Mouse (Mus musculus): ENCODE measurements around the gene Vamp8.
A peak's percentile ranks its signal among the peaks of the same experiment; 100 is the strongest.

The Vamp8 gene

GRCm38 (mm10) chr6:72389941-72390771 lies at the start of gene Vamp8:
Gene Vamp8 (minus strand): TSS chr6:72390703.
- H3K36me3 ChIP-seq (ENCODE audit: control insufficient read depth, insufficient read depth, low read length, poor library complexity, severe bottlenecking), result peaks cover 7% of the 10 kb centered on the region
- no peaks in the 10 kb centered on the region for H3K27me3 ChIP-seq (ENCODE audit: control insufficient read depth, insufficient read depth, low read length, poor library complexity, severe bottlenecking)
- DNase-seq (ENCODE audit: low read depth, low spot score), result peak; percentile 73

GRCm38 (mm10) chr6:72439355-72440185 lies 49.1 kb upstream of the Vamp8 start, which contains the start of gene Mat2a:
Gene Mat2a (minus strand): TSS chr6:72439558.
- H3K27me3 ChIP-seq (ENCODE audit: control insufficient read depth, insufficient read depth, low read length, poor library complexity, severe bottlenecking), result no peaks in the 10 kb centered on the region
- H3K36me3 ChIP-seq (ENCODE audit: control insufficient read depth, insufficient read depth, low read length, poor library complexity, severe bottlenecking), result peaks cover 4% of the 10 kb centered on the region
- DNase-seq (ENCODE audit: low read depth, low spot score), result peak; percentile 93

- no peaks in the 10 kb centered on the region for H3K27me3 ChIP-seq (ENCODE audit: control insufficient read depth, insufficient read depth, low read length, poor library complexity, severe bottlenecking)
- peak; percentile 91 for DNase-seq (ENCODE audit: low read depth, low spot score)
- peaks cover 6% of the 10 kb centered on the region for H3K36me3 ChIP-seq (ENCODE audit: control insufficient read depth, insufficient read depth, low read length, poor library complexity, severe bottlenecking)
Observed at GRCm38 (mm10) chr6:72438862-72439354, 48.4 kb upstream of the Vamp8 start.

- H3K27me3 ChIP-seq (ENCODE audit: control insufficient read depth, insufficient read depth, low read length, poor library complexity, severe bottlenecking), result no peaks in the 10 kb centered on the region
- DNase-seq (ENCODE audit: low read depth, low spot score), result no peak
- H3K36me3 ChIP-seq (ENCODE audit: control insufficient read depth, insufficient read depth, low read length, poor library complexity, severe bottlenecking), result peaks cover 6% of the 10 kb centered on the region
Observed at GRCm38 (mm10) chr6:72438226-72438625, 47.7 kb upstream of the Vamp8 start.

GRCm38 (mm10) chr6:72432153-72432552 lies 41.6 kb upstream of the Vamp8 start:
- Histone ChIP-seq H3K27me3 (ENCODE audit: control insufficient read depth, insufficient read depth, low read length, poor library complexity, severe bottlenecking) (no peaks in the 10 kb centered on the region), H3K36me3 (ENCODE audit: control insufficient read depth, insufficient read depth, low read length, poor library complexity, severe bottlenecking) (peaks cover 9% of the 10 kb centered on the region)
- DNase-seq (ENCODE audit: low read depth, low spot score), result no peak

- no peak for DNase-seq (ENCODE audit: low read depth, low spot score)
- Histone ChIP-seq H3K27me3 (ENCODE audit: control insufficient read depth, insufficient read depth, low read length, poor library complexity, severe bottlenecking) (no peaks in the 10 kb centered on the region), H3K36me3 (ENCODE audit: control insufficient read depth, insufficient read depth, low read length, poor library complexity, severe bottlenecking) (peaks cover 9% of the 10 kb centered on the region)
Observed at GRCm38 (mm10) chr6:72430989-72431921, 40.8 kb upstream of the Vamp8 start.

GRCm38 (mm10) chr6:72429061-72429842 lies 38.7 kb upstream of the Vamp8 start:
- Histone ChIP-seq H3K27me3 (ENCODE audit: control insufficient read depth, insufficient read depth, low read length, poor library complexity, severe bottlenecking) (no peaks in the 10 kb centered on the region), H3K36me3 (ENCODE audit: control insufficient read depth, insufficient read depth, low read length, poor library complexity, severe bottlenecking) (peaks cover 4% of the 10 kb centered on the region)
- no peak for DNase-seq (ENCODE audit: low read depth, low spot score)

- DNase-seq (ENCODE audit: low read depth, low spot score), result peak; percentile 88
- Histone ChIP-seq H3K36me3 (ENCODE audit: control insufficient read depth, insufficient read depth, low read length, poor library complexity, severe bottlenecking) (peaks cover 5% of the 10 kb centered on the region), H3K27me3 (ENCODE audit: control insufficient read depth, insufficient read depth, low read length, poor library complexity, severe bottlenecking) (no peaks in the 10 kb centered on the region)
Observed at GRCm38 (mm10) chr6:72428036-72428435, 37.5 kb upstream of the Vamp8 start.

- Histone ChIP-seq H3K27me3 (ENCODE audit: control insufficient read depth, insufficient read depth, low read length, poor library complexity, severe bottlenecking) (no peaks in the 10 kb centered on the region), H3K36me3 (ENCODE audit: control insufficient read depth, insufficient read depth, low read length, poor library complexity, severe bottlenecking) (peaks cover 2% of the 10 kb centered on the region; the same call in 1 of the 2 replicates)
- DNase-seq (ENCODE audit: low read depth, low spot score), result no peak
Observed at GRCm38 (mm10) chr6:72425646-72426045, 35.1 kb upstream of the Vamp8 start.

GRCm38 (mm10) chr6:72420901-72421300 lies 30.4 kb upstream of the Vamp8 start:
- H3K36me3 ChIP-seq (ENCODE audit: control insufficient read depth, insufficient read depth, low read length, poor library complexity, severe bottlenecking), result peaks cover 2% of the 10 kb centered on the region; the same call in 1 of the 2 replicates

GRCm38 (mm10) chr6:72419806-72420205 lies 29.3 kb upstream of the Vamp8 start:
- no peak for DNase-seq (ENCODE audit: low read depth, low spot score)
- H3K36me3 ChIP-seq (ENCODE audit: control insufficient read depth, insufficient read depth, low read length, poor library complexity, severe bottlenecking), result peaks cover 2% of the 10 kb centered on the region; the same call in 1 of the 2 replicates
- no peaks in the 10 kb centered on the region for H3K27me3 ChIP-seq (ENCODE audit: control insufficient read depth, insufficient read depth, low read length, poor library complexity, severe bottlenecking)

More at GRCm38 (mm10) chr6:72420901-72421300, 30.4 kb upstream of the Vamp8 start:
- no peaks in the 10 kb centered on the region for H3K27me3 ChIP-seq (ENCODE audit: control insufficient read depth, insufficient read depth, low read length, poor library complexity, severe bottlenecking)
- DNase-seq (ENCODE audit: low read depth, low spot score), result no peak

GRCm38 (mm10) chr6:72418279-72418678 lies 27.8 kb upstream of the Vamp8 start:
- Histone ChIP-seq H3K27me3 (ENCODE audit: control insufficient read depth, insufficient read depth, low read length, poor library complexity, severe bottlenecking) (no peaks in the 10 kb centered on the region), H3K36me3 (ENCODE audit: control insufficient read depth, insufficient read depth, low read length, poor library complexity, severe bottlenecking) (no peaks in the 10 kb centered on the region)
- no peak for DNase-seq (ENCODE audit: low read depth, low spot score)

- H3K36me3 ChIP-seq (ENCODE audit: control insufficient read depth, insufficient read depth, low read length, poor library complexity, severe bottlenecking), result no peaks in the 10 kb centered on the region
- H3K27me3 ChIP-seq (ENCODE audit: control insufficient read depth, insufficient read depth, low read length, poor library complexity, severe bottlenecking), result no peaks in the 10 kb centered on the region
- DNase-seq (ENCODE audit: low read depth, low spot score), result no peak
Observed at GRCm38 (mm10) chr6:72415964-72416772, 25.7 kb upstream of the Vamp8 start.
